Mouse (Mus musculus): ENCODE results near the gene Eya2. TPM values are rescaled to one million over a fixed set of nuclear protein-coding genes. Genes with fewer than 3 reads are reported as not detected.

Gene Eya2
- polyA plus RNA-seq, 1 experiment from 2014 or later: 7.7 TPM

Other genes starting within 250 kb of the Eya2 start
- 0.64 and 1.3 TPM in 2 replicates for gene Zfp663, start 226.3 kb upstream of the Eya2 start, polyA plus RNA-seq (2016; fragmentation: Nextera tagmentation; extraction: Ambion mirVana)
- gene Zfp334, start 206.8 kb upstream of the Eya2 start, polyA plus RNA-seq (2016; fragmentation: Nextera tagmentation; extraction: Ambion mirVana): 18.8 and 20.2 TPM in 2 replicates
- 0.10 TPM in 2 replicates for gene Ocstamp, start 194.6 kb upstream of the Eya2 start, polyA plus RNA-seq (2016; fragmentation: Nextera tagmentation; extraction: Ambion mirVana)
- gene Slc13a3, start 121.8 kb upstream of the Eya2 start, polyA plus RNA-seq (2016; fragmentation: Nextera tagmentation; extraction: Ambion mirVana): 0.24 TPM in 1 of 2 replicates, not detected in the other
- gene Trp53rka, start 101.7 kb upstream of the Eya2 start, polyA plus RNA-seq (2016; fragmentation: Nextera tagmentation; extraction: Ambion mirVana): 55.9 and 56.1 TPM in 2 replicates
- gene Slc2a10, start 91.2 kb upstream of the Eya2 start, polyA plus RNA-seq (2016; fragmentation: Nextera tagmentation; extraction: Ambion mirVana): 3.0 and 4.6 TPM in 2 replicates